Mouse (Mus musculus) stomach, embryonic 15.5 days (tissue): ENCODE measurements at regions not wholly inside any gene's neighbourhood (a gene's known extent, or its start where the extent isn't known, plus 50 kb on each side); places are given as distances from the start of the nearest gene placed in this dataset.

Experiments used
- ATAC-seq: fragments of 200-750 bp; cut with Nextera tagmentation; 2 replicates; pipeline ENCODE4 v1.8.0; 2017; ENCODE audit warnings: low read depth, moderate number of reproducible peaks, moderate TSS enrichment; ENCODE audit not compliant: insufficient read depth, low FRiP score
- H3K27ac ChIP-seq: fragments of 300-500 bp; sonication (generic); 2 replicates; pipeline ENCODE4 v1.5.1; 2015; ENCODE audit warnings: mild to moderate bottlenecking, inconsistent platforms
- H3K27me3 ChIP-seq: fragments of 300-500 bp; sonication (generic); replicated peaks from 2 replicates; pipeline ENCODE4 v1.6.1; 2015; ENCODE audit warnings: inconsistent platforms
- H3K36me3 ChIP-seq: fragments of 300-500 bp; sonication (generic); 2 replicates; pipeline ENCODE4 v1.6.1; 2015; ENCODE audit warnings: inconsistent platforms
- H3K4me1 ChIP-seq: fragments of 300-500 bp; sonication (generic); 2 replicates; pipeline ENCODE4 v1.6.1; 2015; ENCODE audit warnings: inconsistent platforms
- H3K4me2 ChIP-seq: fragments of 300-500 bp; sonication (generic); 2 replicates; pipeline ENCODE4 v1.6.1; 2015; ENCODE audit warnings: mild to moderate bottlenecking, inconsistent platforms
- H3K4me3 ChIP-seq: fragments of 300-500 bp; sonication (generic); replicated peaks from 2 replicates; pipeline ENCODE4 v1.5.1; 2015; ENCODE audit warnings: inconsistent platforms
- H3K9ac ChIP-seq: fragments of 300-500 bp; sonication (generic); 2 replicates; pipeline ENCODE4 v1.6.1; 2015; ENCODE audit warnings: inconsistent platforms
- H3K9me3 ChIP-seq: fragments of 300-500 bp; sonication (generic); 2 replicates; pipeline ENCODE4 v1.6.1; 2016; ENCODE audit warnings: inconsistent platforms
- WGBS: fragments of 180-500 bp; shearing (Covaris S2); methylation state at CpG from one replicate; pipeline ENCODE4 v1.1.7; 2015; 5-methylcytosine and 5-hydroxymethylcytosine counted together

GRCm38 (mm10) chr14:46606694-46607093, 153.6 kb upstream of the Cdkn3 start:
- no peaks in the 10 kb centered on the region for H3K27me3 ChIP-seq
- H3K36me3 ChIP-seq, result no peaks in the 10 kb centered on the region
- no peaks in the 10 kb centered on the region for H3K9me3 ChIP-seq
- no peak overlapping the region for H3K4me2 ChIP-seq
- no peak overlapping the region for H3K4me3 ChIP-seq
- no peak overlapping the region for H3K27ac ChIP-seq
- no peak for ATAC-seq
- H3K4me1 ChIP-seq, result 0 out of 2 replicates have a peak, but pooled peaks cover 5% of the 10 kb centered on the region
- WGBS, result 47% methylated on average over 3 of the region's 3 CpGs
- H3K9ac ChIP-seq, result no peak overlapping the region

- ATAC-seq, result no peak
- H3K9ac ChIP-seq, result no peak overlapping the region
- no peak overlapping the region for H3K4me3 ChIP-seq
- H3K27me3 ChIP-seq, result no peaks in the 10 kb centered on the region
- WGBS, result 30% methylated on average over 9 of the region's 9 CpGs
- H3K9me3 ChIP-seq, result no peaks in the 10 kb centered on the region
- no peaks in the 10 kb centered on the region for H3K36me3 ChIP-seq
- H3K27ac ChIP-seq, result no peak overlapping the region
- H3K4me2 ChIP-seq, result no peak overlapping the region
- H3K4me1 ChIP-seq, result 0 out of 2 replicates have a peak, but pooled peaks cover 5% of the 10 kb centered on the region
These were observed 154.3 kb upstream of the Cdkn3 start for GRCm38 (mm10) chr14:46606037-46606436.

DNA sequence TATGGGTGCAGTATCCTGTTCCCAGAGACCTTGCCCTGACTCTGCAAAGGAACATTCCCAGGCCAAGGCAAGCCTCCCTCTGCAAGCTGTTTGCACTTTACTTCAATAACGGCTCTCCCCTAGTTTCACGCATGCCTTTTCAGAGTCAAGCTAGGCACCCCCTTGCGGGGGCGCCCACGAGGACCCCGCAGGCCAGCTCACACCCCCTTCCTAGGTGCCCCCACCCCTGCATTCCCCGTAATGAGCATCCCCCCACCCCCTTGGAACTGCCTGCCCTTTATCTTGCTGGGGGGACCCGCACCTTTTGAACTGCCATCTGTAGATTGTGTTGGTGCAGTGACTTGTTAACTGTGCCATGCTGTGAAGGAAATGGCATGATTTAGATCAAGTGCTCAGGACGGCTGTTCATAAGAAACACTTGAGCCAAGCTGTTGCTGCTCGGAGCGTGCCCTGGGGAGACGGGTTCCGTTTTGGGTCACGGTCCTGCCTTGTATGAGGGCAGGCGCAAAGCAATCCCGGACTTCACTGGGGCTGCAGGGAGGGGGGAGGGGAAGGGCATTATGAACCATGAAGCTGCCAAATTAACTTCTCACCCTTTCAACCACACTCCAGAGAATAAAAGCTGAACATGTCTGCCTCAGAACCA, 155.3 kb upstream of the Cdkn3 start:
- H3K4me1 ChIP-seq, result 0 out of 2 replicates have a peak, but pooled peaks cover 5% of the 10 kb centered on the region
- WGBS, result 26% methylated on average over 16 of the region's 16 CpGs
- no peaks in the 10 kb centered on the region for H3K36me3 ChIP-seq
- H3K4me3 ChIP-seq, result no peak overlapping the region
- H3K4me2 ChIP-seq, result peak overlapping the region; percentile 29
- no peak overlapping the region for H3K27ac ChIP-seq
- ATAC-seq, result no peak
- H3K9ac ChIP-seq, result no peak overlapping the region
- no peaks in the 10 kb centered on the region for H3K9me3 ChIP-seq
- no peaks in the 10 kb centered on the region for H3K27me3 ChIP-seq

- no peak overlapping the region for H3K4me2 ChIP-seq
- WGBS, result 79% methylated on average over 14 of the region's 14 CpGs
- H3K36me3 ChIP-seq, result no peaks in the 10 kb centered on the region
- no peaks in the 10 kb centered on the region for H3K9me3 ChIP-seq
- no peak for ATAC-seq
- no peaks in the 10 kb centered on the region for H3K27me3 ChIP-seq
- 0 out of 2 replicates have a peak, but pooled peaks cover 5% of the 10 kb centered on the region for H3K4me1 ChIP-seq
- H3K4me3 ChIP-seq, result no peak overlapping the region
- H3K9ac ChIP-seq, result no peak overlapping the region
- no peak overlapping the region for H3K27ac ChIP-seq
These were observed 156.0 kb upstream of the Cdkn3 start for GRCm38 (mm10) chr14:46604156-46604885.

DNA sequence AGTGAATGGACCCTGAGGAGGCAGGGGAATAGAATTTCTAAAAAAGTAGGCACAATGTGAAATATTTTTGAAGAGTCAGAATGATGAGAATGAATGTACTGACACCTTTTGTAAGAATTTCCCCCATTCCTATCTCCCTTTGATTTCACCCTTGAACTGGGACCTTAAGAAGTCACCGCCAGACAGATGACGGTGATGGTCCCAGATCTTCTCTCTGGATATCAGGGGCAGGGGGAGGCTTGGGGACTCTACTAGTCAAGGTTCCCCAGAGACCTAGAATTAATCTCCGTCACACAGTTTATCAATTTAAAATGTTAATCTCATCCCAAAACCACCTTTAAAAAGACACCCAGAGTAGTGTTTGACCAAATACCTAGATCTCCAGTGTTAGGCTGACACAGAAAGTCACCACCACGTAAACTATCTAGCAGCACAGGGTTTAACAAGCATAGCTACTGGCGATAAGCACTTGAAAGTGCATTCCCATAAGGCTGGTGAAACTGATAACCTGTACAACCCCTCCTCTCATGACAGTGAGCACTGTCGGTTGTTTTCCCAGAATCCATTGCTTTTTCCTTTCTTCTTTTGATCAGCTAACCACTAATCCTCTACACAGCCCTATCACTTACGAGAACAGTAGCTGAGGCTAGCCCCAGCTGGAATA, 163.5 kb upstream of the Cdkn3 start:
- Histone ChIP-seq H3K9ac (no peak overlapping the region), H3K4me2 (no peak overlapping the region), H3K4me1 (no peaks in the 10 kb centered on the region), H3K9me3 (no peaks in the 10 kb centered on the region), H3K36me3 (no peaks in the 10 kb centered on the region), H3K27ac (no peak overlapping the region), H3K4me3 (no peak overlapping the region), H3K27me3 (no peaks in the 10 kb centered on the region)
- 69% methylated on average over 7 of the region's 7 CpGs for WGBS
- ATAC-seq, result peak; percentile 90; the same call in 1 of the 2 replicates

GRCm38 (mm10) chr14:46594151-46594550, 166.2 kb upstream of the Cdkn3 start:
- no peak overlapping the region for H3K4me3 ChIP-seq
- 49% methylated on average over 3 of the region's 3 CpGs for WGBS
- H3K27ac ChIP-seq, result no peak overlapping the region
- no peaks in the 10 kb centered on the region for H3K36me3 ChIP-seq
- no peak overlapping the region for H3K4me2 ChIP-seq
- no peaks in the 10 kb centered on the region for H3K9me3 ChIP-seq
- no peak overlapping the region for H3K9ac ChIP-seq
- H3K4me1 ChIP-seq, result no peaks in the 10 kb centered on the region
- no peaks in the 10 kb centered on the region for H3K27me3 ChIP-seq
- no peak for ATAC-seq

DNA sequence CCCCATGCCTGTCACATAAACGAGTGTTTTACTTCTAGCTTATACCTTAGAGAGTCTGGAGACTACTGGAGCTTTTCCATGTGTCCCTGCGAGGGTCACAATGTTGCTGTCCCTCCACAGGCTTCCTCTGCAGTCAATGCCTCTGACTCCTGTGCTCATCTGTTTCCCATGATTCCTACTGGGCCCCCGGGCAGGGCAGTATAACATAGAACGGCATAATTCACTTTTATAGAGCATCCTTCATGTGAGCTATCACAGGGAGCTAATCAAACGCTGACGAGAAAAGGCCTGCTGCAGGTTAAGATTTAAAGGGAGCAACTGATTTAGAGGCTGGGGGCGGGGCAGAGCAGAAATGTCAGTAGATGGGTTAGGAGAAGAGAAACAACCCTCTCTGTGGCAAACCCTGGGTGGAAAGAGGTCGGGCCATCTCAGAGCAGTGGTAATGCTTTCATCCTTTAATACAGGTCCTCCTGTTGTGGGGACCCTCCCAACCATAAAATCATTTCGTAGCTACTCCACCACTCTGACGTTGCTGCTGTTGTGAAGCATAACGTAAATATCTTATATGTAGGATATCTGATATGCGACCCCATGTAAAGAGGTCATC, 168.5 kb upstream of the Cdkn3 start:
- WGBS, result 66% methylated on average over 12 of the region's 12 CpGs
- no peak overlapping the region for H3K9ac ChIP-seq
- H3K4me2 ChIP-seq, result no peak overlapping the region
- H3K27ac ChIP-seq, result no peak overlapping the region
- H3K4me1 ChIP-seq, result no peaks in the 10 kb centered on the region
- H3K27me3 ChIP-seq, result no peaks in the 10 kb centered on the region
- no peaks in the 10 kb centered on the region for H3K36me3 ChIP-seq
- H3K4me3 ChIP-seq, result no peak overlapping the region
- no peak for ATAC-seq
- H3K9me3 ChIP-seq, result no peaks in the 10 kb centered on the region

DNA sequence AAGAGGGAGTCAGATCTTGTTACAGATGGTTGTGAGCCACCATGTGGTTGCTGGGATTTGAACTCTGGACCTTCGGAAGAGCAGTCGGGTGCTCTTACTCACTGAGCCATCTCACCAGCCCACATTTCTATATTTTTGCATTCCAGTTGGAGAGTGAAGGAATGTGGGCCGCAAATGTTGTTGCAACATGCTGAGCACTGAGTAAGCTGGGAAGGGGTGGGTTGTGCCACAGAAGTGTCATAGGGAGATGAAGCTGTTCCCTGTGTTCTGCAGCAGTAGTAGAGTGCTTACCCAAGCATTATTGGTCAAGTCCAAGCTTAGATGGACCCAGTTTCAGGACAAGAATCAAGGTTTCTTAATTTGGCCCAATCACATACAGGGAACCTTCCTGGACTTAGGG, 169.1 kb upstream of the Cdkn3 start:
- H3K9ac ChIP-seq, result no peak overlapping the region
- no peaks in the 10 kb centered on the region for H3K27me3 ChIP-seq
- H3K4me1 ChIP-seq, result no peaks in the 10 kb centered on the region
- 92% methylated on average over 3 of the region's 3 CpGs for WGBS
- H3K4me3 ChIP-seq, result no peak overlapping the region
- H3K27ac ChIP-seq, result no peak overlapping the region
- H3K36me3 ChIP-seq, result no peaks in the 10 kb centered on the region
- no peak for ATAC-seq
- H3K9me3 ChIP-seq, result no peaks in the 10 kb centered on the region
- no peak overlapping the region for H3K4me2 ChIP-seq

DNA sequence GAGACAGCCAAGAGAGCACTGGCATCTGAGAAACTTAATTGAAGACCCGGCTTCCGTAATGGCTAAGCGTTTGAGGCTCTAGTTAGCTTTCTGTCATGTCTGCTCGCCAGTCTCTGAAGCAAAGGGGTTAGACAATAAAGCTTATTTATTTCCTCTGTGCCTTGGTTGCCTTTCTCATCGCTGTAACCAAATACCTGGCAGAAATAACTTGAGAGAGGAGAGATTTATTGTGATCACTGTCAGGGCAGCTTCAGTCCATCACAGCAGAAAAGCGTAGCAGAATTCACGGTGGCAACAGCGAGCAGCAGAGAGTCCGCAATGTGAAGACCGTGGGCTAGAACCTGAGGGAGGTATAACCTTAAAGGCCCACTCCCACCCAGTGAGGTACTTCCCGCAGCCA, 174.2 kb upstream of the Cdkn3 start:
- H3K36me3 ChIP-seq, result no peaks in the 10 kb centered on the region
- 74% methylated on average over 11 of the region's 11 CpGs for WGBS
- no peaks in the 10 kb centered on the region for H3K9me3 ChIP-seq
- H3K4me3 ChIP-seq, result no peak overlapping the region
- H3K4me2 ChIP-seq, result no peak overlapping the region
- no peaks in the 10 kb centered on the region for H3K4me1 ChIP-seq
- H3K27ac ChIP-seq, result no peak overlapping the region
- H3K9ac ChIP-seq, result no peak overlapping the region
- ATAC-seq, result no peak
- no peaks in the 10 kb centered on the region for H3K27me3 ChIP-seq

- no peaks in the 10 kb centered on the region for H3K36me3 ChIP-seq
- H3K4me3 ChIP-seq, result no peak overlapping the region
- no peak overlapping the region for H3K9ac ChIP-seq
- H3K27me3 ChIP-seq, result no peaks in the 10 kb centered on the region
- H3K9me3 ChIP-seq, result no peaks in the 10 kb centered on the region
- no peak for ATAC-seq
- 0 out of 2 replicates have a peak, but pooled peaks cover 2% of the 10 kb centered on the region for H3K4me1 ChIP-seq
- no peak overlapping the region for H3K4me2 ChIP-seq
- H3K27ac ChIP-seq, result no peak overlapping the region
- WGBS, result 68% methylated on average over 13 of the region's 13 CpGs
These were observed 182.0 kb upstream of the Cdkn3 start for GRCm38 (mm10) chr14:46578051-46579000.

DNA sequence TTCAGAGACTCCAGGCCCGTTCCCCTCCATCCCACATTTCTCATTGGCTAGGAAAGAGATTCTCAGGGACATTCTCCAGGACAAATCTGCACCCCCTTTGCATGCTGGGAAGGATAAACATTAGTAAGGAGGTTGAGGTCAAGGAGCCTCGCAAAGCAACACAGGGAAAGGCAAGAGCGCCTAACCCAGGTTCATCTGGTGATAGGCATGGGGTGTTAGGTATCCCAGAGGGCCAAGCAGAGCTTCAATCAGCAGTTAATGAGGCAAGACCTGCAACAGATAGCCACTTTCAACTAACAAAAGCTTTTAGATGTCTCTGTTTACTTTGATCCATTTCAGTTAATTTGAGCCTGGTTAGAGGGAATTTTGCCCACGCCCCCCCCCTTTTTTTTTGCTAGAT, 184.5 kb upstream of the Cdkn3 start:
- ATAC-seq, result no peak
- no peak overlapping the region for H3K4me3 ChIP-seq
- H3K9me3 ChIP-seq, result no peaks in the 10 kb centered on the region
- H3K36me3 ChIP-seq, result no peaks in the 10 kb centered on the region
- H3K4me1 ChIP-seq, result peaks cover 5% of the 10 kb centered on the region; the same call in 1 of the 2 replicates
- no peaks in the 10 kb centered on the region for H3K27me3 ChIP-seq
- H3K9ac ChIP-seq, result no peak overlapping the region
- WGBS, result 76% methylated on average over 4 of the region's 4 CpGs
- H3K27ac ChIP-seq, result no peak overlapping the region
- no peak overlapping the region for H3K4me2 ChIP-seq
